Mouse (Mus musculus) MEL (cell line): ENCODE measurements around the gene Copz1. TPM values are rescaled to one million over a fixed set of nuclear protein-coding genes. Genes with fewer than 3 reads are reported as not detected.

Experiments used
- DNase-seq: peaks from one replicate; pipeline ENCODE4 v3.0.0; 2011; ENCODE audit warnings: low read depth, low spot score
- H3K27ac ChIP-seq: 2 replicates; pipeline ENCODE4 v1.5.1; 2012; ENCODE audit warnings: low read depth, mild to moderate bottlenecking, control low read depth, low read length, moderate library complexity; ENCODE audit not compliant: control insufficient read depth
- H3K27me3 ChIP-seq, 2 experiments: fragments of 150-350 bp in 1 of 2; sonication (generic) in 1 of 2; 2 replicates each; pipeline ENCODE4 v1.6.1; 2012; ENCODE audit warnings: low read length in 2 of 2, mild to moderate bottlenecking in 2 of 2, improper control_type of control experiment in 1 of 2, moderate library complexity in 1 of 2; ENCODE audit not compliant: insufficient read depth in 2 of 2, control insufficient read depth in 1 of 2
- H3K36me3 ChIP-seq, 2 experiments: 2 replicates each; pipeline ENCODE4 v1.6.1; 2012 to 2014; ENCODE audit warnings: low read length in 2 of 2, improper control_type of control experiment in 1 of 2, inconsistent platforms in 1 of 2, mild to moderate bottlenecking in 1 of 2; ENCODE audit not compliant: insufficient read depth in 2 of 2, control insufficient read depth in 1 of 2
- H3K4me1 ChIP-seq, 2 experiments: fragments of 150-350 bp in 1 of 2; sonication (generic) in 1 of 2; 2 replicates each; pipeline ENCODE4 v1.6.1; 2012; ENCODE audit warnings: low read length in 2 of 2, improper control_type of control experiment in 1 of 2, mild to moderate bottlenecking in 1 of 2; ENCODE audit not compliant: insufficient read depth in 2 of 2, control insufficient read depth in 1 of 2
- H3K4me3 ChIP-seq, 2 experiments: fragments of 150-350 bp in 1 of 2; sonication (generic) in 1 of 2; 2 replicates each; pipeline ENCODE4 v1.5.1; 2012; ENCODE audit warnings: low read depth in 2 of 2, low read length in 2 of 2, mild to moderate bottlenecking in 2 of 2, moderate library complexity in 2 of 2, control low read depth in 1 of 2, improper control_type of control experiment in 1 of 2; ENCODE audit not compliant: control insufficient read depth in 1 of 2, insufficient read depth in 1 of 2
- H3K79me2 ChIP-seq: 2 replicates; pipeline ENCODE4 v1.6.1; 2012; ENCODE audit warnings: mild to moderate bottlenecking, low read length, moderate library complexity; ENCODE audit not compliant: control insufficient read depth, poor library complexity, insufficient read depth
- H3K9ac ChIP-seq: 2 replicates; pipeline ENCODE4 v1.6.1; 2012; ENCODE audit warnings: low read depth, mild to moderate bottlenecking, control low read depth, low read length, moderate library complexity; ENCODE audit not compliant: control insufficient read depth, poor library complexity, severe bottlenecking
- H3K9me3 ChIP-seq: fragments of 150-350 bp; sonication (generic); replicated peaks from 2 replicates; pipeline ENCODE4 v1.6.1; 2012; ENCODE audit warnings: mild to moderate bottlenecking, low read length, improper control_type of control experiment, moderate library complexity; ENCODE audit not compliant: insufficient read depth
- CHD1 ChIP-seq: IDR thresholded peaks from 2 replicates; pipeline ENCODE4 v1.6.1; 2012; ENCODE audit warnings: low read depth, mild to moderate bottlenecking, inconsistent platforms, low read length, improper control_type of control experiment
- CTCF ChIP-seq, 3 experiments: IDR thresholded peaks in 2 of 3; conservative IDR thresholded peaks in 1 of 3; 2 replicates each; pipeline ENCODE4 v1.5.1; 2011 to 2012; ENCODE audit warnings: low read length in 3 of 3, low read depth in 2 of 3, mild to moderate bottlenecking in 2 of 3, improper control_type of control experiment in 1 of 3, inconsistent platforms in 1 of 3, mixed read lengths in 1 of 3, moderate library complexity in 1 of 3; ENCODE audit not compliant: control insufficient read depth in 1 of 3, insufficient read depth in 1 of 3, poor library complexity in 1 of 3, severe bottlenecking in 1 of 3
- GATA1 ChIP-seq: IDR thresholded peaks from 2 replicates; pipeline ENCODE4 v1.6.1; 2011; ENCODE audit warnings: low read depth, low read length, improper control_type of control experiment
- HCFC1 ChIP-seq: IDR thresholded peaks from 2 replicates; pipeline ENCODE4 v1.6.1; 2012; ENCODE audit warnings: low read depth, mild to moderate bottlenecking, inconsistent platforms, low read length, improper control_type of control experiment, moderate library complexity
- JUND ChIP-seq: IDR thresholded peaks from 2 replicates; pipeline ENCODE4 v1.6.1; 2011; ENCODE audit warnings: low read depth, mild to moderate bottlenecking, improper control_type of control experiment, low read length
- KAT2A ChIP-seq: conservative IDR thresholded peaks from 2 replicates; pipeline ENCODE4 v1.6.1; 2012; ENCODE audit warnings: low read depth, low read length, improper control_type of control experiment, inconsistent platforms
- MAFK ChIP-seq: IDR thresholded peaks from 2 replicates; pipeline ENCODE4 v1.6.1; 2011; ENCODE audit warnings: low read depth, mild to moderate bottlenecking, low read length, improper control_type of control experiment, borderline replicate concordance
- MAZ ChIP-seq: IDR thresholded peaks from 2 replicates; pipeline ENCODE4 v1.6.1; 2012; ENCODE audit warnings: low read depth, mild to moderate bottlenecking, inconsistent platforms, low read length, improper control_type of control experiment
- MYB ChIP-seq: IDR thresholded peaks from 2 replicates; pipeline ENCODE4 v1.6.1; 2011; ENCODE audit warnings: mild to moderate bottlenecking, low read depth, low read length, improper control_type of control experiment
- MYC ChIP-seq: IDR thresholded peaks from 2 replicates; pipeline ENCODE4 v1.6.1; 2011; ENCODE audit warnings: low read depth, mild to moderate bottlenecking, low read length, improper control_type of control experiment, moderate library complexity
- NELFE ChIP-seq: IDR thresholded peaks from 2 replicates; pipeline ENCODE4 v1.6.1; 2011; ENCODE audit warnings: low read depth, low read length, improper control_type of control experiment
- NRF1 ChIP-seq: IDR thresholded peaks from 2 replicates; pipeline ENCODE4 v1.6.1; 2014; ENCODE audit warnings: low read depth, mild to moderate bottlenecking, inconsistent platforms, low read length, improper control_type of control experiment, moderate library complexity; ENCODE audit not compliant: poor library complexity, insufficient read depth, severe bottlenecking
- POLR2A ChIP-seq, 2 experiments: IDR thresholded peaks; 2 replicates each; pipeline ENCODE4 v1.6.1; 2011 to 2012; ENCODE audit warnings: low read length in 2 of 2, mild to moderate bottlenecking in 2 of 2, control low read depth in 1 of 2, improper control_type of control experiment in 1 of 2, low read depth in 1 of 2, moderate library complexity in 1 of 2; ENCODE audit not compliant: control insufficient read depth in 1 of 2, insufficient read depth in 1 of 2, poor library complexity in 1 of 2
- POLR2AphosphoS2 ChIP-seq: IDR thresholded peaks from 2 replicates; pipeline ENCODE4 v1.6.1; 2011; ENCODE audit warnings: low read length, improper control_type of control experiment
- POLR2AphosphoS5 ChIP-seq: IDR thresholded peaks from 2 replicates; pipeline ENCODE4 v1.6.1; 2012; ENCODE audit warnings: low read depth, borderline replicate concordance, mild to moderate bottlenecking, inconsistent platforms, low read length, moderate library complexity, mixed read lengths
- RAD21 ChIP-seq: IDR thresholded peaks from 2 replicates; pipeline ENCODE4 v1.6.1; 2011; ENCODE audit warnings: mild to moderate bottlenecking, low read depth, low read length, improper control_type of control experiment
- RCOR1 ChIP-seq: IDR thresholded peaks from 2 replicates; pipeline ENCODE4 v1.6.1; 2012; ENCODE audit warnings: low read depth, mild to moderate bottlenecking, inconsistent platforms, low read length, improper control_type of control experiment
- SIN3A ChIP-seq: IDR thresholded peaks from 2 replicates; pipeline ENCODE4 v1.6.1; 2012; ENCODE audit warnings: low read length, improper control_type of control experiment, inconsistent platforms
- SMC3 ChIP-seq: IDR thresholded peaks from 2 replicates; pipeline ENCODE4 v1.6.1; 2011; ENCODE audit warnings: low read depth, low read length, improper control_type of control experiment
- USF1 ChIP-seq: IDR thresholded peaks from 2 replicates; pipeline ENCODE4 v1.6.1; 2014; ENCODE audit warnings: low read depth, mild to moderate bottlenecking, inconsistent platforms, low read length, improper control_type of control experiment, moderate library complexity
- USF2 ChIP-seq, 2 experiments: IDR thresholded peaks; 2 replicates each; pipeline ENCODE4 v1.6.1; 2011 to 2012; ENCODE audit warnings: improper control_type of control experiment in 2 of 2, low read length in 2 of 2, borderline replicate concordance in 1 of 2, inconsistent platforms in 1 of 2, low read depth in 1 of 2, mild to moderate bottlenecking in 1 of 2; ENCODE audit not compliant: insufficient read depth in 1 of 2
- ZC3H11A ChIP-seq: IDR thresholded peaks from 2 replicates; pipeline ENCODE4 v1.6.1; 2012; ENCODE audit warnings: low read depth, mild to moderate bottlenecking, inconsistent platforms, low read length, improper control_type of control experiment
- ZMIZ1 ChIP-seq: IDR thresholded peaks from 2 replicates; pipeline ENCODE4 v1.6.1; 2012; ENCODE audit warnings: low read depth, mild to moderate bottlenecking, inconsistent platforms, low read length, improper control_type of control experiment, moderate library complexity
- ZNF384 ChIP-seq: IDR thresholded peaks from 2 replicates; pipeline ENCODE4 v1.6.1; 2012; ENCODE audit warnings: low read depth, mild to moderate bottlenecking, inconsistent platforms, low read length, improper control_type of control experiment
- polyA plus RNA-seq, 2 experiments: library from polyadenylated mRNA; stranded (reverse) in 1 of 2; unstranded in 1 of 2; fragments of >175 nt in 1 of 2; fragments of >200 nt in 1 of 2; gene quantifications; 2 replicates each; pipeline versions ENCODE4 v1.2.1 to v1.2.4; 2012; ENCODE audit warnings: low replicate concordance in 2 of 2, low read depth in 1 of 2; ENCODE audit not compliant: insufficient read length in 2 of 2, insufficient read depth in 1 of 2, missing spikeins in 1 of 2
- total RNA-seq: library from RNA; depleted of rRNA; stranded (reverse); fragments of 300-350 nt; gene quantifications from 2 replicates; pipeline ENCODE4 v1.2.3, GENCODE M21; 2012

The Copz1 gene
- total and polyA plus RNA-seq, 3 experiments: 46.7 to 822 (median 117) TPM

GRCm38 (mm10) chr15:103345789-103346188 is 73.3 kb downstream of the Copz1 start:
- DNase-seq: no peak
- TF ChIP-seq MAFK: no peak
- no peak for TF ChIP-seq MYB
- no peak for TF ChIP-seq RCOR1
- TF ChIP-seq HCFC1: no peak
- TF ChIP-seq ZMIZ1: no peak
- no peak for TF ChIP-seq ZC3H11A
- no peak for TF ChIP-seq POLR2AphosphoS2
- TF ChIP-seq KAT2A: no peak
- no peak for TF ChIP-seq USF2 (IDR thresholded peaks at IDR 0.05; ENCODE audit: borderline replicate concordance in 1 of 2, insufficient read depth in 1 of 2, low read depth in 1 of 2, low read length in 2 of 2)
- TF ChIP-seq POLR2A (IDR thresholded peaks at IDR 0.05; ENCODE audit: control insufficient read depth in 1 of 2, insufficient read depth in 1 of 2, low read depth in 1 of 2, low read length in 2 of 2, poor library complexity in 1 of 2): no peak
- TF ChIP-seq USF1: no peak
- no peak for TF ChIP-seq GATA1
- TF ChIP-seq CTCF (IDR thresholded peaks at IDR 0.05 in 2 of 3, conservative IDR thresholded peaks at IDR 0.05 in 1 of 3; ENCODE audit: control insufficient read depth in 1 of 3, insufficient read depth in 1 of 3, low read depth in 2 of 3, low read length in 3 of 3, poor library complexity in 1 of 3, severe bottlenecking in 1 of 3): no peak
- TF ChIP-seq NELFE: no peak
- Histone ChIP-seq H3K9me3 (no peaks in the 10 kb centered on the region), H3K79me2 (no peaks in the 10 kb centered on the region), H3K9ac (no peak overlapping the region), H3K27ac (no peak overlapping the region), H3K4me3 (no peak overlapping the region), H3K4me1 (no peaks in the 10 kb centered on the region), H3K36me3 (peaks cover 0 to 6% of the 10 kb centered on the region in 2 experiments; a peak in 2 of 4 replicates), H3K27me3 (no peaks in the 10 kb centered on the region)

GRCm38 (mm10) chr15:103347275-103347684 is 74.8 kb downstream of the Copz1 start:
- peak; percentile 82 for DNase-seq
- no peaks in the 10 kb centered on the region for H3K4me1 ChIP-seq
- H3K36me3 ChIP-seq: peaks cover 0 to 6% of the 10 kb centered on the region in 2 experiments; a peak in 2 of 4 replicates
- H3K27ac ChIP-seq: no peak overlapping the region
- no peak overlapping the region for H3K4me3 ChIP-seq
- H3K79me2 ChIP-seq: no peaks in the 10 kb centered on the region
- no peaks in the 10 kb centered on the region for H3K9me3 ChIP-seq
- TF ChIP-seq SIN3A: peak; percentile 28; the same call in 1 of the 2 replicates
- TF ChIP-seq CHD1: no peak
- 0 out of 2 replicates have a peak, but pooled peaks have one; percentile 26 for TF ChIP-seq ZNF384
- TF ChIP-seq JUND: peak; percentile 98
- TF ChIP-seq POLR2AphosphoS5: no peak
- peak; percentile 27 to 66 (median 63) for TF ChIP-seq CTCF (IDR thresholded peaks at IDR 0.05 in 2 of 3, conservative IDR thresholded peaks at IDR 0.05 in 1 of 3; ENCODE audit: control insufficient read depth in 1 of 3, insufficient read depth in 1 of 3, low read depth in 2 of 3, low read length in 3 of 3, poor library complexity in 1 of 3, severe bottlenecking in 1 of 3)
- no peak for TF ChIP-seq KAT2A
- peak; percentile 45 for TF ChIP-seq SMC3
- no peak for TF ChIP-seq USF1
- TF ChIP-seq NRF1: no peak
- peak; percentile 53 for TF ChIP-seq RAD21
- TF ChIP-seq POLR2A (IDR thresholded peaks at IDR 0.05; ENCODE audit: control insufficient read depth in 1 of 2, insufficient read depth in 1 of 2, low read depth in 1 of 2, low read length in 2 of 2, poor library complexity in 1 of 2): 0 out of 4 replicates have a peak, but pooled peaks of 1 of the 2 experiments have one; percentile 8
- TF ChIP-seq MYC: peak; percentile 38; the same call in 1 of the 2 replicates
- peak; percentile 50; the same call in 1 of the 2 replicates for TF ChIP-seq MAZ
- TF ChIP-seq, all 39 proteins: peak for 9
- H3K27me3 ChIP-seq: no peaks in the 10 kb centered on the region
- no peak overlapping the region for H3K9ac ChIP-seq
